Mouse (Mus musculus) hindbrain, embryonic 10.5 days (tissue): ENCODE data around the gene Bloc1s5. TPM values are rescaled to one million over a fixed set of nuclear protein-coding genes. Genes with fewer than 3 reads are reported as not detected.
"Not testable (repeated sequence)": the region's sequence is repeated elsewhere in the genome, so short reads cannot be mapped to it uniquely, and the experiment has no call there.

Source experiments
- DNase-seq: peaks from one replicate; pipeline ENCODE4 v3.0.0-alpha.2; 2017; ENCODE audit warnings: low spot score
- H3K27ac ChIP-seq: fragments of 300-500 bp; sonication (generic); 2 replicates; pipeline ENCODE4 v1.5.1; 2016; ENCODE audit warnings: mild to moderate bottlenecking, moderate library complexity
- H3K27me3 ChIP-seq: fragments of 300-500 bp; sonication (generic); 2 replicates; pipeline ENCODE4 v1.6.1; 2016; ENCODE audit warnings: mild to moderate bottlenecking; ENCODE audit not compliant: poor library complexity, insufficient read depth, severe bottlenecking
- H3K36me3 ChIP-seq: fragments of 300-500 bp; sonication (generic); 2 replicates; pipeline ENCODE4 v1.6.1; 2016; ENCODE audit warnings: mild to moderate bottlenecking, moderate library complexity
- H3K4me1 ChIP-seq: fragments of 300-500 bp; sonication (generic); replicated peaks from 2 replicates; pipeline ENCODE4 v1.6.1; 2016; ENCODE audit warnings: mild to moderate bottlenecking
- H3K4me3 ChIP-seq: fragments of 300-500 bp; sonication (generic); 2 replicates; pipeline ENCODE4 v1.5.1; 2016; ENCODE audit warnings: mild to moderate bottlenecking, moderate library complexity
- H3K9me3 ChIP-seq: fragments of 300-500 bp; sonication (generic); 2 replicates; pipeline ENCODE4 v1.6.1; 2016; ENCODE audit warnings: mild to moderate bottlenecking, moderate library complexity
- WGBS: fragments of 180-500 bp; shearing (Covaris S2); methylation state at CpG from one replicate; pipeline ENCODE4 v1.1.7; 2016; 5-methylcytosine and 5-hydroxymethylcytosine counted together
- polyA plus RNA-seq: library from polyadenylated mRNA; unstranded; fragments of >200 nt; fragmentation: Nextera tagmentation; extraction: Ambion mirVana; gene quantifications from 2 replicates; pipeline ENCODE4 v1.2.1, GENCODE M21; 2016

Gene Bloc1s5
- 20.1 and 25.8 TPM in 2 replicates for polyA plus RNA-seq

DNA sequence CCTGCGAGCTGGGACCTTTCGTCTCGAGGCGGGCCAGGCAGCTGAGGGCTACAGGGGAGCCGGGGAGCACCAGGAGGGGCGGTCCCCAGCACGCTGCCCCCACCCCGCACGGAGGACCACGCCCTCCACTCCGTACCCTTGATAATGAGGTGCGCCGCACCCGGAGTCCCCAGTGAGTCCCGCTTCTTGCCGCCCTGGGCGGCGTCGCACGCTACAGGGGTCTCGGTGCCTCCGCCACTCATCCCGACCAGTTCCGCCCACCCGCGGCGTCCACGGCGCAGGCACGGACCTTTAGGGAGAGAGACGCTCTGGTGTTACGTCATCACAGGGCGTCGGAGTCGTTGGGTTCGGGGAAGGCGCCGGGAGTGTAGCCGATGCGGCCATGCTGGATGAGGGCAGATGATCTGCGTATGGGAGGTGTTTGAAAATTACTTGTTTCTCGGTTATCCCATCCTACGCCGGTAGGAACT is at the start of gene Bloc1s5:
TSS of gene Bloc1s5 (minus strand) at position 310 of the 470 bp plus-strand sequence.
- Histone ChIP-seq H3K36me3 (0 out of 2 replicates have a peak, but pooled peaks cover 4% of the 10 kb centered on the region), H3K4me3 (peak within 1 kb of the TSS; percentile 86), H3K9me3 (no peaks in the 10 kb centered on the region), H3K4me1 (peaks cover 13% of the 10 kb centered on the region), H3K27ac (peak within 1 kb of the TSS; percentile 92), H3K27me3 (no peaks in the 10 kb centered on the region)
- WGBS, result under 1% methylated on average over 43 of the region's 44 CpGs
- peak; percentile 94 for DNase-seq

GRCm38 (mm10) chr13:38672336-38672735 is 37.4 kb upstream of the Bloc1s5 start:
- Histone ChIP-seq H3K4me1 (no peaks in the 10 kb centered on the region), H3K4me3 (no peak overlapping the region), H3K27me3 (no peaks in the 10 kb centered on the region), H3K36me3 (no peaks in the 10 kb centered on the region), H3K9me3 (no peaks in the 10 kb centered on the region), H3K27ac (no peak overlapping the region)
- no peak for DNase-seq
- WGBS, result 82% methylated on average over 9 of the region's 9 CpGs

DNA sequence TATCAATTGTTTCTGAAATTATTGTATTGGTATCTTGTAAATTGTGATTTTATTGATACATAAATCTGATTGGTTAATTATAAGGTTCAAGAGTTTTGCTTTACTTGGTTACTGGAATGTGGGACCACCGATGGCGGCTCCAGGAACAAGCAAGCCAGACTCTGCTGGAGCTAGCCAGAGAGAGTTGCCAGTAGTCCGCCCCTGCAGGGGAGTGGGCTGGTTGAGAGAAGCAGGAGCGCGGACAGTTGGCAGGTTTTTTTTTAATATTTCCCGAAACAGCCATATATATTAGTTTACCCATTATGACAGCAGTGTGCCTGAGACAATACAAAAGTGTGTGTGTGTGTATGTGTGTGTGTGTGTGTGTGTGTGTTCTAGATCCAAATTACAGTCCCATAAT is 36.5 kb upstream of the Bloc1s5 start:
- not testable (repeated sequence) for H3K9me3 ChIP-seq, H3K27me3 ChIP-seq, H3K4me1 ChIP-seq, H3K27ac ChIP-seq, H3K4me3 ChIP-seq, DNase-seq, H3K36me3 ChIP-seq
- 90% methylated on average over 6 of the region's 6 CpGs for WGBS

DNA sequence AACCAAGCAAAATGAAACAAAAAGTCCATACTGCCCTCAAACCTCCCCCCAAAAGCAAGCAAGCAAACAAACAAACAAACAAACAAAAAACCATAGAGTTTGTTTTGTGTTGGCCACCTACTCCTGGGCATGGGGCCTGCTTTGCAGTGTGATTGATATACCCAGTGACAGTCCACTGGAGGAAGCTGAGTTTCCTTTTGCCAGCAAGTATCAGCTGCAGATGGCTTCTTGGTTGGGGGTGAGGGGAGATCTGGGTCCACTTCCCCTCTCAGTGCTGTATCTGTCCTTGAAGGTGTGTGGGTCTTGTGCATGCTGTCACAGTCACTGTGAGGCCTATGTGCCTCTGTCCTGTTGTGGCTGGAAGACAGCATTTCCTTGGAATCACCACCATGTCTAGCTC is 35.1 kb upstream of the Bloc1s5 start:
- no peak overlapping the region for H3K27ac ChIP-seq
- no peaks in the 10 kb centered on the region for H3K36me3 ChIP-seq
- H3K27me3 ChIP-seq, result no peaks in the 10 kb centered on the region
- DNase-seq, result no peak
- no peaks in the 10 kb centered on the region for H3K4me1 ChIP-seq
- H3K4me3 ChIP-seq, result no peak overlapping the region
- H3K9me3 ChIP-seq, result no peaks in the 10 kb centered on the region

- no peak for DNase-seq
- no peaks in the 10 kb centered on the region for H3K4me1 ChIP-seq
- no peaks in the 10 kb centered on the region for H3K9me3 ChIP-seq
- H3K36me3 ChIP-seq, result no peaks in the 10 kb centered on the region
- no peak overlapping the region for H3K27ac ChIP-seq
- H3K27me3 ChIP-seq, result no peaks in the 10 kb centered on the region
- H3K4me3 ChIP-seq, result no peak overlapping the region
- WGBS, result 31% methylated on average over 2 of the region's 2 CpGs
Measured at GRCm38 (mm10) chr13:38668514-38668913, 33.6 kb upstream of the Bloc1s5 start.

GRCm38 (mm10) chr13:38664753-38665152 is 29.8 kb upstream of the Bloc1s5 start:
- no peaks in the 10 kb centered on the region for H3K27me3 ChIP-seq
- no peak overlapping the region for H3K4me3 ChIP-seq
- no peak for DNase-seq
- no peaks in the 10 kb centered on the region for H3K4me1 ChIP-seq
- H3K27ac ChIP-seq, result no peak overlapping the region
- no peaks in the 10 kb centered on the region for H3K36me3 ChIP-seq
- H3K9me3 ChIP-seq, result 0 out of 2 replicates have a peak, but pooled peaks cover 3% of the 10 kb centered on the region
- 78% methylated on average over 1 of the region's 1 CpGs for WGBS

GRCm38 (mm10) chr13:38659524-38660136 is 24.7 kb upstream of the Bloc1s5 start:
- no peaks in the 10 kb centered on the region for H3K27me3 ChIP-seq
- DNase-seq, result no peak
- H3K9me3 ChIP-seq, result 0 out of 2 replicates have a peak, but pooled peaks cover 3% of the 10 kb centered on the region
- peaks cover 23% of the 10 kb centered on the region for H3K36me3 ChIP-seq
- peaks cover 12% of the 10 kb centered on the region for H3K4me1 ChIP-seq
- H3K4me3 ChIP-seq, result no peak overlapping the region; the same call in 1 of the 2 replicates
- H3K27ac ChIP-seq, result no peak overlapping the region
- 87% methylated on average over 12 of the region's 12 CpGs for WGBS

GRCm38 (mm10) chr13:38658528-38659280 is 23.8 kb upstream of the Bloc1s5 start, which contains the start of gene Eef1e1:
Eef1e1 (minus strand) TSS chr13:38659058.
- Histone ChIP-seq H3K4me1 (peaks cover 12% of the 10 kb centered on the region), H3K27ac (peak within 1 kb of the TSS; percentile 97), H3K27me3 (no peaks in the 10 kb centered on the region), H3K9me3 (0 out of 2 replicates have a peak, but pooled peaks cover 3% of the 10 kb centered on the region), H3K36me3 (peaks cover 32% of the 10 kb centered on the region), H3K4me3 (peak within 1 kb of the TSS; percentile 95)
- under 1% methylated on average over 59 of the region's 59 CpGs for WGBS
- peak; percentile 95 for DNase-seq

- no peak for DNase-seq
- peak overlapping the region; percentile 97 for H3K27ac ChIP-seq
- 27% methylated on average over 4 of the region's 4 CpGs for WGBS
Measured at GRCm38 (mm10) chr13:38657865-38658264, 23.0 kb upstream of the Bloc1s5 start.

DNA sequence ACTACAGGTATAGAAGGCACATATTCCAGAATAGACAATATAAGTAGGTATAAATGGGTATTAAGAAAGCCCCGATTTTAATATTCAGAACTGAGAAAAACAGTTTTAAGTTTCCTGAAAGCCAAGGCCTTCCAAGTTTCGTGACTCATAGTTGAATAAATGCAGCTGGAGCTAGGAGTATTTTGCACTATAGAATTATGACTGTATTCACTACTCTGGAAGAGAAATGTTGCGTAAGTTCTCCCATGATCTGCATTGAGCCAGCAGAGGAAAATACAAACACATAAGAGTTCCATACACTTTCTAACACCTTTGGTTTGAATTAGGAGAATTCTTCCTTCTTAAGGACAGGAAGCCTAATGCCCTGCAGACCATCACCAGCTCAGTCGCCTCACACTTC is 15.4 kb upstream of the Bloc1s5 start:
- peaks cover 100% of the 10 kb centered on the region for H3K36me3 ChIP-seq

More at GRCm38 (mm10) chr13:38657865-38658264, 23.0 kb upstream of the Bloc1s5 start:
- peaks cover 41% of the 10 kb centered on the region for H3K36me3 ChIP-seq
- no peaks in the 10 kb centered on the region for H3K27me3 ChIP-seq
- H3K9me3 ChIP-seq, result 0 out of 2 replicates have a peak, but pooled peaks cover 3% of the 10 kb centered on the region
- peaks cover 12% of the 10 kb centered on the region for H3K4me1 ChIP-seq
- peak overlapping the region; percentile 95 for H3K4me3 ChIP-seq

GRCm38 (mm10) chr13:38649069-38649468 is 14.2 kb upstream of the Bloc1s5 start:
- DNase-seq, result no peak
- peaks cover 100% of the 10 kb centered on the region for H3K36me3 ChIP-seq
- no peaks in the 10 kb centered on the region for H3K27me3 ChIP-seq
- no peaks in the 10 kb centered on the region for H3K4me1 ChIP-seq
- 92% methylated on average over 4 of the region's 4 CpGs for WGBS
- H3K27ac ChIP-seq, result no peak overlapping the region
- H3K4me3 ChIP-seq, result no peak overlapping the region
- H3K9me3 ChIP-seq, result no peaks in the 10 kb centered on the region

More for the DNA sequence above, 15.4 kb upstream of the Bloc1s5 start:
- 92% methylated on average over 4 of the region's 4 CpGs for whole genome bisulfite sequencing
- Histone ChIP-seq H3K27ac (no peak overlapping the region), H3K9me3 (no peaks in the 10 kb centered on the region), H3K4me1 (no peaks in the 10 kb centered on the region), H3K27me3 (no peaks in the 10 kb centered on the region), H3K4me3 (no peak overlapping the region)
- DNase-seq, result no peak

DNA sequence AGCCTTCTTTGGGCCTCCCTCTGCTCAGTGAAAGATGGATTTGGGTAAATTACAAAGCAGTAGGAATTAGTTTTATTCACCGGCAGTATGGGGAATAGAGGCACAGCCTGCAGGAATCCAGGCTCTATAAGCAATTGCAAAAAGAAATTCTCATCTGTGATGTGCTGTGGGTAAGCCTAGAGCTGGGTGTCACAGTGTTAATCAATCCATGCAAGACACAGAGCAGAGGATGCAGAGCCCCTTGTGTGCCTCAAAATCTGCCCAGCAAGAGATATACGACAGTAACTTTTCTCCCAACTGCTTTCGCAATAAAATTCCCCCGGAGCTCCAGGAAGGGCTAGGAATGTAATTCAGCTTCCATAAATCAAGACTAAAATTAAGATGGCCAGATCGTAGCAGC is 6.5 kb upstream of the Bloc1s5 start:
- H3K36me3 ChIP-seq, result peaks cover 55% of the 10 kb centered on the region
- H3K9me3 ChIP-seq, result no peaks in the 10 kb centered on the region
- no peak for DNase-seq
- H3K4me1 ChIP-seq, result no peaks in the 10 kb centered on the region
- WGBS, result 97% methylated on average over 5 of the region's 5 CpGs
- H3K4me3 ChIP-seq, result no peak overlapping the region
- no peak overlapping the region for H3K27ac ChIP-seq
- no peaks in the 10 kb centered on the region for H3K27me3 ChIP-seq

DNA sequence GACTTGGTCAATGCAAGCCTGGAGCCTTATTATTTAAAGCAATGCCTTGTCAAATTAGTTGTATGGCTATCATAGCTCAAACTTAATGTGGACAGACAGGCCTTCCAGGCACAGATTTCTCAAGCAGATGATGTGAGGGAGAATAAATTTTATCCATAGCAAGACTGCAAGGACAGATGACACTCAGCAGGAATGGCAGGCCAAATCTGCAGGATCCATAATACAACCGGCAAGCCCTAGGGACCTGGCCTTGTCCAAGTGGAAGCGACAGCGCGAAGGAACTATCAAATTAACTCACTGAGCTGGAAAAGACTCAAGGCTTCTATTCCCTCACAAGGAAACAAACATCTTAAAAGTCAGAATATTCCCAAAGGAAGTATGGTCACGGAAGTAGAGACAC is 6.1 kb upstream of the Bloc1s5 start:
- H3K9me3 ChIP-seq, result no peaks in the 10 kb centered on the region
- no peaks in the 10 kb centered on the region for H3K27me3 ChIP-seq
- no peak for DNase-seq
- H3K4me1 ChIP-seq, result no peaks in the 10 kb centered on the region
- WGBS, result 90% methylated on average over 5 of the region's 5 CpGs
- no peak overlapping the region for H3K4me3 ChIP-seq
- H3K27ac ChIP-seq, result no peak overlapping the region
- H3K36me3 ChIP-seq, result peaks cover 50% of the 10 kb centered on the region
